Mouse (Mus musculus) brain, embryonic 14.5 days (tissue): ENCODE measurements around the gene Gm3642.
"Not testable (repeated sequence)": the region's sequence is repeated elsewhere in the genome, so short reads cannot be mapped to it uniquely, and the experiment has no call there.

Source experiments
- CTCF ChIP-seq: fragments of 200-500 bp; IDR thresholded peaks from 2 replicates; pipeline ENCODE4 v1.5.1; 2012; ENCODE audit warnings: inconsistent platforms, mild to moderate bottlenecking, moderate library complexity, borderline replicate concordance; ENCODE audit not compliant: insufficient read depth, insufficient read length; ENCODE audit errors: extremely low read depth
- POLR2A ChIP-seq: fragments of 200-500 bp; IDR thresholded peaks from 2 replicates; pipeline ENCODE4 v1.6.1; 2012; ENCODE audit warnings: mild to moderate bottlenecking, inconsistent platforms, borderline replicate concordance; ENCODE audit not compliant: poor library complexity, insufficient read depth, insufficient read length, severe bottlenecking; ENCODE audit errors: extremely low read depth

DNA sequence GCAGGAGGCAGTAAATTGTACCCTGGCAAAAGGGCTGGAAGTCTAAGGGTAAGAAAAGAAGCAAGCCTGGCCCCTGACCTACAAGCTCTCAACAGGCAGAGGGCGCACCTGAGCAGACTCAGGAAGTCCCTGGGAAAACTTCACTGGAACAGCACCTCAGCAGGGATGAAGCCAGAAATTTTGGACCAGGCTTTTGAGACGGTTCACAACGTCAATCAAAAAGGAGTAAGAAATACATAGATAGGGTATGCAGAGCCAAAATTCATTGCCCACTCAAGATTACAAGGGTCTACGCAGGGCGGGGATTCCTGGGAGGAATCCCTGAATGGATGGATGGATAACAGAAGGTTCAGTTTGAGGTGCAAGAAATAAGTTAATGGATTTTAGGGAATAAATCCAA is 48.7 kb upstream of the Gm3642 start:
- not testable (repeated sequence) for TF ChIP-seq CTCF, POLR2A
